Mouse (Mus musculus) forebrain, embryonic 14.5 days (tissue): ENCODE measurements around the gene H2al1c. TPM values are rescaled to one million over a fixed set of nuclear protein-coding genes. Genes with fewer than 3 reads are reported as not detected.
A peak's percentile ranks its signal among the peaks of the same experiment; 100 is the strongest.
"Not testable (repeated sequence)": the region's sequence is repeated elsewhere in the genome, so short reads cannot be mapped to it uniquely, and the experiment has no call there.

Experiments
- ATAC-seq: fragments of 200-750 bp; cut with Nextera tagmentation; 2 replicates; pipeline ENCODE4 v1.8.0; 2017; ENCODE audit warnings: mild to moderate bottlenecking, moderate library complexity
- DNase-seq: peaks from one replicate; pipeline ENCODE4 v3.0.0-alpha.2; 2015; ENCODE audit warnings: low spot score
- H3K27ac ChIP-seq: fragments of 300-500 bp; sonication (generic); 2 replicates; pipeline ENCODE4 v1.5.1; 2014; ENCODE audit warnings: low read depth, mild to moderate bottlenecking, control low read depth, low read length, moderate library complexity
- H3K27me3 ChIP-seq: fragments of 300-500 bp; sonication (generic); replicated peaks from 2 replicates; pipeline ENCODE4 v1.6.1; 2014; ENCODE audit warnings: low read length, control low read depth, mixed read lengths; ENCODE audit not compliant: control insufficient read depth, insufficient read depth
- H3K36me3 ChIP-seq: fragments of 300-500 bp; sonication (generic); 2 replicates; pipeline ENCODE4 v1.6.1; 2014; ENCODE audit warnings: low read length, control low read depth; ENCODE audit not compliant: control insufficient read depth, insufficient read depth
- H3K4me1 ChIP-seq: fragments of 300-500 bp; sonication (generic); 2 replicates; pipeline ENCODE4 v1.6.1; 2014; ENCODE audit warnings: antibody characterized with exemption, low read length, control low read depth; ENCODE audit not compliant: control insufficient read depth, insufficient read depth
- H3K4me2 ChIP-seq: fragments of 300-500 bp; sonication (generic); 2 replicates; pipeline ENCODE4 v1.6.1; 2014; ENCODE audit warnings: mild to moderate bottlenecking, control low read depth, low read length
- H3K4me3 ChIP-seq: fragments of 300-500 bp; sonication (generic); 2 replicates; pipeline ENCODE4 v1.5.1; 2014; ENCODE audit warnings: low read depth, low read length, control low read depth
- H3K9ac ChIP-seq: fragments of 300-500 bp; sonication (generic); 2 replicates; pipeline ENCODE4 v1.6.1; 2014; ENCODE audit warnings: mild to moderate bottlenecking, low read length, control low read depth, moderate library complexity
- H3K9me3 ChIP-seq: fragments of 300-500 bp; sonication (generic); replicated peaks from 2 replicates; pipeline ENCODE4 v1.6.1; 2016; ENCODE audit warnings: low read length, control low read depth, mixed read lengths; ENCODE audit not compliant: control insufficient read depth
- whole genome bisulfite sequencing: fragments of 180-500 bp; shearing (Covaris S2); extraction: QIAGEN DNeasy Blood & Tissue Kit; methylation state at CpG from one replicate; pipeline ENCODE4 v1.1.7; 2014; 5-methylcytosine and 5-hydroxymethylcytosine counted together
- polyA plus RNA-seq: library from polyadenylated mRNA; unstranded; fragments of >200 nt; fragmentation: Nextera tagmentation; extraction: Ambion mirVana; gene quantifications from 2 replicates; pipeline ENCODE4 v1.2.1, GENCODE M21; 2014

Gene H2al1c
- polyA plus RNA-seq, result not detected in 2 replicates

DNA sequence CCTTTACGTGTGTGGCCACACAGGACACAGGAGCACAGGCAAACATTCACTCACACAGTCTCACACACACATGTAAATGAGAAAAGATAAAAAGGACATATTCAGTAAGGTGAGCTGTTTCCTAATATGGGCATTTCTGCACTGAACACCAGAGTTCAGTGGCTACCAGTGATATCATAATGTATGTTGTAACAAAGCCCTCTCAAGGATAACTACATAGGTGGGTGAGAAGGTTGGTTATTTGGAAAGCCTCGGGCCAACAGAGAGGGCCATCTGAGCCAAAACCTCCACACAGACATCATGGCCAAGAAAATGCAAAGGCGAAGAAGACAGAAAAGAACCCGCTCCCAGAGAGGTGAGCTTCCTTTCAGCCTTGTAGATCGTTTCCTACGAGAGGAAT is at the start of gene H2al1c:
Gene H2al1c (plus strand): TSS at position 301 of the 400 bp plus-strand sequence.
- not testable (repeated sequence) for H3K9ac ChIP-seq, ATAC-seq, H3K9me3 ChIP-seq, H3K27ac ChIP-seq, H3K4me3 ChIP-seq, H3K27me3 ChIP-seq, H3K4me1 ChIP-seq, DNase-seq, H3K4me2 ChIP-seq, H3K36me3 ChIP-seq
- WGBS, result 75% methylated on average over 1 of the region's 6 CpGs

DNA sequence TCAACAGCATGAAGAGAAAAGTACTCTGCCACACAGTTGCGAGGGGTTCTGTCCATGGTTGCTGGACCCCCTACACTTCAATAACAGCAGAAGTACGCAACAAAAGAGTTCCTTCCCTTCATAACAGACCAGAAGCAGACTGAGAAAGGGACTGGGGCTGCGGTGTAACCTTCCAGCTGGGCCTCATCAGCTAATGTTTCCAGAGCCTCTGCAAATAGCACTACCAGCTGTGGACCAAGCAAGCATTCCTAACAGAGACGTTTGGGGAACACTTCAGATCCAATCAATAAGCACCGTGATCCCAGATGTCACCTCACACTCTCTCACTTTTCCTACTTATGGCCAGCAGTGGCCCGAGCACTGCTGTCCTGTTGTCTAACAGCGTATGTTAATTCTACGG is 40.5 kb upstream of the H2al1c start:
- Histone ChIP-seq H3K9me3 (no peaks in the 10 kb centered on the region), H3K27ac (no peak overlapping the region), H3K4me2 (no peak overlapping the region), H3K36me3 (no peaks in the 10 kb centered on the region), H3K27me3 (no peaks in the 10 kb centered on the region), H3K9ac (no peak overlapping the region), H3K4me1 (no peaks in the 10 kb centered on the region), H3K4me3 (no peak overlapping the region)
- ATAC-seq, result no peak
- WGBS, result 84% methylated on average over 8 of the region's 8 CpGs
- DNase-seq, result no peak

DNA sequence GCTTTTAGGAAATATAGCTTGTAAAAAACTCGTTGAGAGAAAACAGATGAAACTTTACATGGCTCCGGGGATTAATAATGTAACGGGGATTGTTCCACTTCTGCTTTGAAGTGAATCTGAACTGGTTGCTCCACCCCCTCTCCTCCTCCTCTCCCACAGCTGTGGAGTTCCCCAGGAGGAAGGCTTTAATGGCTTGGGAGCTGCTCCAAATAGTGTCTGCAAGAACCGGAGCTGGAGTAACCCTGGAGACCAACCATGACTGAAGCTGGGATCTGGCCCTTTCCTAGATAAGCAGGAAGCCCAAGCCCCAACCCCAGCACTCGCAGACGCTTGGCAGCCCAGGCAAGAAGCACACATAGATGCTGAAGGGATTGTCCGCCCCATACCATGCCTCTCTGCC is 37.7 kb upstream of the H2al1c start:
- ATAC-seq (no peak), DNase-seq (no peak)
- Histone ChIP-seq H3K4me1 (no peaks in the 10 kb centered on the region), H3K27me3 (no peaks in the 10 kb centered on the region), H3K9ac (no peak overlapping the region), H3K36me3 (no peaks in the 10 kb centered on the region), H3K9me3 (no peaks in the 10 kb centered on the region), H3K4me2 (no peak overlapping the region), H3K4me3 (no peak overlapping the region), H3K27ac (no peak overlapping the region)
- WGBS, result 70% methylated on average over 7 of the region's 7 CpGs

DNA sequence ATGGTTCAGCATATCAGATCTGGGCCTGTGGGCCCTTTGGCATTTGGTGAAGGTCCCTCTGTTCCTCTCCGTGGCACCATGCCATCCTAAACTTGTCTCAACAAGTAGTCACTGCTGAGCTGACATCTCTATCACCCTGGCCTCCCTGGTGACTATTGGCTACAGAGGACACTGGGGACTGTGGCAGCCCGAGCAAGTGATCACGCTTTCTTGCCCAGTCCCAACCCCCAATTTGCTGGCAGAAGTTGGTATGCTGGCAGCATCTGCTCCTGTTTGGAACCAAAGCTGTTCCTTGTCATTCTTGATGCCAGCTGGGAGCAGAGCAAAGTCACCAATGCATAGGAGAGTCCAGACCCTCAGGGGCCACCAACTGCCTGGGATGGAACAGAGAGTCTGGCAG is 36.4 kb upstream of the H2al1c start:
- no peak overlapping the region for H3K9ac ChIP-seq
- no peaks in the 10 kb centered on the region for H3K36me3 ChIP-seq
- no peak overlapping the region for H3K27ac ChIP-seq
- no peaks in the 10 kb centered on the region for H3K27me3 ChIP-seq
- H3K4me3 ChIP-seq, result no peak overlapping the region
- no peak overlapping the region for H3K4me2 ChIP-seq
- H3K4me1 ChIP-seq, result no peaks in the 10 kb centered on the region
- H3K9me3 ChIP-seq, result no peaks in the 10 kb centered on the region
- WGBS, result 80% methylated on average over 3 of the region's 3 CpGs
- DNase-seq (peak; percentile 37), ATAC-seq (peak; percentile 46; the same call in 1 of the 2 replicates)

- 83% methylated on average over 3 of the region's 3 CpGs for WGBS
- no peak overlapping the region for H3K9ac ChIP-seq
- no peaks in the 10 kb centered on the region for H3K27me3 ChIP-seq
- ATAC-seq (no peak), DNase-seq (no peak)
- H3K4me2 ChIP-seq, result no peak overlapping the region
- no peaks in the 10 kb centered on the region for H3K9me3 ChIP-seq
- H3K36me3 ChIP-seq, result no peaks in the 10 kb centered on the region
- H3K4me1 ChIP-seq, result no peaks in the 10 kb centered on the region
- H3K4me3 ChIP-seq, result no peak overlapping the region
- no peak overlapping the region for H3K27ac ChIP-seq
Measured at GRCm38 (mm10) chrX:11273190-11273589, 32.3 kb upstream of the H2al1c start.

GRCm38 (mm10) chrX:11277083-11277482 is 28.4 kb upstream of the H2al1c start:
- no peak overlapping the region for H3K9ac ChIP-seq
- no peaks in the 10 kb centered on the region for H3K36me3 ChIP-seq
- WGBS, result 76% methylated on average over 6 of the region's 6 CpGs
- H3K27me3 ChIP-seq, result no peaks in the 10 kb centered on the region
- H3K27ac ChIP-seq, result no peak overlapping the region
- H3K9me3 ChIP-seq, result no peaks in the 10 kb centered on the region
- no peaks in the 10 kb centered on the region for H3K4me1 ChIP-seq
- ATAC-seq, result no peak
- H3K4me3 ChIP-seq, result no peak overlapping the region
- no peak overlapping the region for H3K4me2 ChIP-seq
- DNase-seq, result no peak

DNA sequence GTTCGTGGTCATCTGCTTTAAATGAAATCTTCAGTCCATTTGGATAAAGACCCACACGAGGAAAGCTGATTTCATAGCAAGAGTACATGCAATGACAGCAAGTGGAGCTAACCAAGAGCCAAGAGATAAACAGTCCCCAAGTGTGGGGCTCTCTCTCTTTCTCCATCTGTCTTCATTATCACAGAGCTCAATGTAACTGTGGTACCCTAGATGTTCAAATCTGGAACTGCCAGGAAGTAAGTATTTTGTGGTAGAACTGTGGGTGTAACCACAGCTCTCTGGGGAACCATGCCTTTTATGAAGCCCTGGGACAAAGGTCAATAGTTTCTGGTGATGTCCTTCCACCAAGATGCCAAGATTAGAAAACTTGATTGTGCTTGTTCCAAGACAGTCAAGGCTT is 24.7 kb upstream of the H2al1c start:
- Histone ChIP-seq H3K36me3 (no peaks in the 10 kb centered on the region), H3K4me3 (no peak overlapping the region), H3K27me3 (no peaks in the 10 kb centered on the region), H3K9ac (no peak overlapping the region), H3K27ac (no peak overlapping the region), H3K9me3 (no peaks in the 10 kb centered on the region), H3K4me2 (no peak overlapping the region), H3K4me1 (no peaks in the 10 kb centered on the region)
- 75% methylated on average over 2 of the region's 2 CpGs for WGBS
- DNase-seq, result no peak
- no peak for ATAC-seq

GRCm38 (mm10) chrX:11288306-11288882 is 17.1 kb upstream of the H2al1c start:
- 72% methylated on average over 14 of the region's 14 CpGs for WGBS
- no peak for DNase-seq
- no peak for ATAC-seq
- Histone ChIP-seq H3K4me1 (no peaks in the 10 kb centered on the region), H3K9ac (no peak overlapping the region), H3K9me3 (no peaks in the 10 kb centered on the region), H3K4me2 (no peak overlapping the region), H3K36me3 (no peaks in the 10 kb centered on the region), H3K27me3 (no peaks in the 10 kb centered on the region), H3K27ac (no peak overlapping the region), H3K4me3 (no peak overlapping the region)

DNA sequence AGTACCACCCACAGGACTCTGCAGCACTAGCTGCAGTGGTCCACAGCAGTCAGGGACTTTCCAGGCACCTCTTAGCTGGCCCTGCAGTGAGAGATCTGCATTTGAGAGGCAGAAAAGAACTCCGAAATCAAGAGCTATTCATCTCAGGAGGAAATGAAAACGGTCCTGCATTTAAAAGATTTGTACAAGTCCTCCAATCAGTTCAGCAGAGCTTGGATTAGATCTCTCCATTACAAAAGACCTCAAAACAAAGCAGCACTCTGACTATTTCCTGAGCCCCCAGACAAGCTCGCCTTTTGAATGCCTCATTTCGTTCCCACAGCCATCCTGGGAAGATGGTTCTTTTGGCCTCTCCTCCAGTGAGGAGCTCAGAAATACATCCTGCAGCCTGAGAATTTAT is 16.2 kb upstream of the H2al1c start:
- H3K4me3 ChIP-seq, result no peak overlapping the region
- DNase-seq (no peak), ATAC-seq (no peak)
- H3K27me3 ChIP-seq, result no peaks in the 10 kb centered on the region
- no peaks in the 10 kb centered on the region for H3K4me1 ChIP-seq
- H3K4me2 ChIP-seq, result no peak overlapping the region
- H3K9ac ChIP-seq, result no peak overlapping the region
- no peaks in the 10 kb centered on the region for H3K9me3 ChIP-seq
- WGBS, result 45% methylated on average over 4 of the region's 4 CpGs
- H3K36me3 ChIP-seq, result no peaks in the 10 kb centered on the region
- H3K27ac ChIP-seq, result no peak overlapping the region
